Mouse (Mus musculus): Measurements from ENCODE around the gene Nadk2. TPM values are rescaled to one million over a fixed set of nuclear protein-coding genes. Genes with fewer than 3 reads are reported as not detected.
A peak's percentile ranks its signal among the peaks of the same experiment; 100 is the strongest.

The Nadk2 gene
- polyA plus RNA-seq, 1 experiment from 2014 or later, result 51.9 TPM

DNA sequence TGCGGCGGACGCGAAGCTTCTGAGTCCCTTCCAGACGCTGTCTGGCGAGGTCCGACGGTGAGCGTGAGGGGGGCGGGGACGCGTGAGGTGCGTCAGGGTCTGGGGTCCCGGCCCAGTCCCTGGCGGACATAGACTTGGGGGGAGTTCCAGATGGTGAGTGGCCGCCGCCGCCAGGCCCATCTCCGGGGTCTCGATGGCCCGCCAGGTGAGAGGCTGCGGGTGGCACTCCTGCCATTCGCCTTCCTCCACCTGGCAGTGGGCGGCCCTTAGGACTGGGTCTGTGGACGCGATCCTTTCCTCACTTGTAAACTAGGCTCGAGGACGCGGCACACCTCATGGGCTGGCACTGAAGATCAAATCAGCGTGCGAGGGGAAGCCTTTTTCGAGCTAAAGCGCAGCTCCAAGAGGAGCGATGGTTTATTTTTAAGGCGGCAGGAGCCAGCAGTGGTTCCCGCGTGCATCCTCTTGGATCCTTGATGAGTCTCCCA, 69.7 kb downstream of the Nadk2 start:
- peak; percentile 93 for ATAC-seq (replicated peaks; ENCODE audit: insufficient number of reproducible peaks, low FRiP score, low TSS enrichment, low read depth)
- no peaks in the 10 kb centered on the region for H3K27me3 ChIP-seq (ENCODE audit: control insufficient read depth, insufficient read depth, low read length)
- no peaks in the 10 kb centered on the region for H3K4me1 ChIP-seq (ENCODE audit: control insufficient read depth, insufficient read depth, low read length)
- H3K4me3 ChIP-seq (ENCODE audit: low read depth, low read length), result peak overlapping the region; percentile 64
- H3K36me3 ChIP-seq (replicated peaks; ENCODE audit: control insufficient read depth, insufficient read depth, low read depth, low read length), result peaks cover 9% of the 10 kb centered on the region
- peak overlapping the region; percentile 73 for H3K4me2 ChIP-seq (ENCODE audit: low read depth, low read length)
- DNase-seq (ENCODE audit: low spot score), result peak; percentile 57
- H3K27ac ChIP-seq (replicated peaks; ENCODE audit: low read depth, low read length), result peak overlapping the region; percentile 31; the same call in 1 of the 2 replicates
- under 1% methylated on average over 33 of the region's 37 CpGs for WGBS
- H3K9me3 ChIP-seq (replicated peaks; ENCODE audit: control insufficient read depth, low read length), result no peaks in the 10 kb centered on the region
- H3K9ac ChIP-seq (replicated peaks; ENCODE audit: low read length), result peak overlapping the region; percentile 74

DNA sequence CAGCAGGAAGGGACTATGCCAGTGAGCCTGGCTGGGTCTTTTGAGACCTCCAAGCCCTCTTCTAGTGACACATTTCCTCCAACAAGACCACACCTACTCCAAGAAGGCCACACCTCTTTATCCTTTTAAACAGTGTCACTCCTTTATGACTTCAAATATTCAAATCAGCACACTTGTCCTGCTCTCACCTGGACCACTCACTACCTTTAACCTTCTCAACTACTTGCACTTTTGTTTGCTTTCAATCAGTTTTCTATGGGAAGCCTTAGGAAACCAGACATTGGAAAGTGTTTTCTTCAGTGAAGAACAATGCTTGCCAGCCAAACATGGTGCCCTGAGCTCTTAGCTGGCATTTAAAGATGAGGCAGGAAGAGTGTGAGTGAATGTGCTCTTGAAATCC, 84.3 kb downstream of the Nadk2 start, which contains the start of gene Skp2:
TSS of gene Skp2 (minus strand) at position 101 of the 400 bp plus-strand sequence.
- no peak within 1 kb of the TSS for H3K4me2 ChIP-seq (ENCODE audit: low read depth, low read length)
- H3K9me3 ChIP-seq (replicated peaks; ENCODE audit: control insufficient read depth, low read length), result no peaks in the 10 kb centered on the region
- ATAC-seq (replicated peaks; ENCODE audit: insufficient number of reproducible peaks, low FRiP score, low TSS enrichment, low read depth) (no peak), DNase-seq (ENCODE audit: low spot score) (no peak)
- no peak within 1 kb of the TSS for H3K27ac ChIP-seq (replicated peaks; ENCODE audit: low read depth, low read length)
- no peaks in the 10 kb centered on the region for H3K36me3 ChIP-seq (replicated peaks; ENCODE audit: control insufficient read depth, insufficient read depth, low read depth, low read length)
- no peak within 1 kb of the TSS for H3K9ac ChIP-seq (replicated peaks; ENCODE audit: low read length)
- no peak within 1 kb of the TSS for H3K4me3 ChIP-seq (ENCODE audit: low read depth, low read length)
- H3K4me1 ChIP-seq (ENCODE audit: control insufficient read depth, insufficient read depth, low read length), result no peaks in the 10 kb centered on the region
- H3K27me3 ChIP-seq (ENCODE audit: control insufficient read depth, insufficient read depth, low read length), result no peaks in the 10 kb centered on the region

Other genes starting within 250 kb of the Nadk2 start
- 0.10 TPM in 1 of 2 replicates, not detected in the other for gene Ranbp3l, start 103.3 kb upstream of the Nadk2 start, polyA plus RNA-seq (2014; fragmentation: Nextera tagmentation; extraction: Ambion mirVana)
- gene Lmbrd2, start 69.3 kb downstream of the Nadk2 start, polyA plus RNA-seq (2014; fragmentation: Nextera tagmentation; extraction: Ambion mirVana), result 3.3 and 4.1 TPM in 2 replicates
- gene Skp2, start 84.2 kb downstream of the Nadk2 start, polyA plus RNA-seq (2014; fragmentation: Nextera tagmentation; extraction: Ambion mirVana), result 161 and 178 TPM in 2 replicates
- not detected in 2 replicates for gene Ugt3a1, start 205.6 kb downstream of the Nadk2 start, polyA plus RNA-seq (2014; fragmentation: Nextera tagmentation; extraction: Ambion mirVana)

Data from embryonic facial prominence, embryonic 11.5 days (tissue).